Mouse (Mus musculus) heart, adult 9 months (tissue): Measurements from ENCODE around the gene Rfwd3.
"Not testable (repeated sequence)": the region's sequence is repeated elsewhere in the genome, so short reads cannot be mapped to it uniquely, and the experiment has no call there.

ENCODE experiments used
- DNase-seq, 2 experiments: peaks; one replicate each; pipeline ENCODE4 v3.0.0; 2022; ENCODE audit warnings: low spot score in 2 of 2

Gene Rfwd3

DNA sequence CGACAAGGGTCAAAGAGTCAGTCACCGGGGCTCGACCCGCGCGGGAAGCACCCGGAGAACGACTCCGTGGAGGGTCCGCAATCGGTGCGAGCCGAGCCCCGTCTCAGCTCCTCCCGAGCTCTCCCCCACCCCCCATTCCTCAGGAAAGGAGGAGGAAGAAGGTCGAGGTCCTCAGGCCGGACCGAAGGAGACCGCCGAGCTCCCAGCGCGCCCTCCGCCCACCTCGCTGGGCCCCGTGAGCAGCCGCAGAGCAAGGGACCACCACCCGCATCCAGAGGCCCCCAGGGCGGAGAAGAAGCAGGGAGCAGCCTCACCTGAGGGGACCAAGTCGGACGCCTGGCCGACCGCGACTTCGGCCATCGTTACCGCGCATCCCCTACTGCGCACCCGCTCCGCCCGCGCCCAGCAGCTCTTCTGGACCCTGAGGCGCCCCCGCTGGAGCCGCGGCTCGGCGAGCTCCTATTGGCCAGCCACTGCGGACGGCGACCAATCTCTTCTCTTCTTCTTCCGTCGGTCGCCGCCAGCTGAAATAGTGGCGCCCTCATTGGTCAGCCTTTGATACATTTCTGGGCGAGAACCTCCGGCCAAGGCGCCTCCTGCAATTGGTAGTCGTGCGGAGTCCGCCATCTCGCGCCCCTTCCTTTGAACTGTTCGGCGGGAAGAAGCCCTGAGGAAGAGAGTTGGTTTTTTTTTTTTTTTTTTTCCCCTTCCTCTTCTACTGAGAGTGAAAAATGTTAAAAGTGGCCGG is at the start of gene Rfwd3:
Gene Rfwd3 (minus strand): TSS at position 402 of the 748 bp plus-strand sequence.
- peak; percentile 97 for DNase-seq

DNA sequence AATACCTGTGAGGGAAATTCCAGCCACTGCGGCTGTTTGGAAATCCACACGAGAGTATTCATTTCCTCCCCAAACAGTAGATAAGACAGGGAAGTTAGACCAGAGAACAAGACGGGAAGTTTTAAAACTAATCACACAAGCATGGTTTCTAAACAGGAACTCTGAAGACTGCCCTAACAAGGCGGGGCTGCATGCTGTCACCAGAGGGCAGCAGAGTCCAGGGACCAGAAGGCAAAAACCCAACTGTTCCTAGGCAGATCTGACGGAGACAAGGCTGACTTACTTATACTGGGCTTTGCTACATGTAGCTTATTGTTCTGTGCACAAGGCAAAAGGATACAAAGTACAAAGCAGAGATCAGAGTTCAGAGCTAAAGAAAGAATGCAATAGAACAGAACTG is 43.2 kb upstream of the Rfwd3 start:
- peak; percentile 58 to 74 for DNase-seq

DNA sequence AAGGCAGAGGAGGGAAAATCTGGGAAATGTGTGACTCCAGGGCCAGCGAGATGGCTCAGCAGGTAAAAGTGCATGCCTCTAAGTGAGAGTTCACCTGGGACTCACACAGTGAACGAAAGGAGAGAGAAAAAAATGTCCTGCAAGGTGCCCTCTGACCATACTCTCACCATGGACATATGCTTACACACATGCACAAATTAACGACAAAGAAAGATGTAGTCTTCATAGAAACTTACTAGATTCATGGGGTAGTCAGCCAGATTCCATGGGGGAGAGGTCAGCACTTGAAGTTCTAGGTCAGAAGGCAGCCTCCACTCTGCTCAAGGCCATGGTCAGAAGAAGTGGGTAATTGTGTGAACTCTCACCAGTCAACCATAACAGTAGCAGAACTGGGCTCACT is 40.2 kb upstream of the Rfwd3 start:
- no peak for DNase-seq

DNA sequence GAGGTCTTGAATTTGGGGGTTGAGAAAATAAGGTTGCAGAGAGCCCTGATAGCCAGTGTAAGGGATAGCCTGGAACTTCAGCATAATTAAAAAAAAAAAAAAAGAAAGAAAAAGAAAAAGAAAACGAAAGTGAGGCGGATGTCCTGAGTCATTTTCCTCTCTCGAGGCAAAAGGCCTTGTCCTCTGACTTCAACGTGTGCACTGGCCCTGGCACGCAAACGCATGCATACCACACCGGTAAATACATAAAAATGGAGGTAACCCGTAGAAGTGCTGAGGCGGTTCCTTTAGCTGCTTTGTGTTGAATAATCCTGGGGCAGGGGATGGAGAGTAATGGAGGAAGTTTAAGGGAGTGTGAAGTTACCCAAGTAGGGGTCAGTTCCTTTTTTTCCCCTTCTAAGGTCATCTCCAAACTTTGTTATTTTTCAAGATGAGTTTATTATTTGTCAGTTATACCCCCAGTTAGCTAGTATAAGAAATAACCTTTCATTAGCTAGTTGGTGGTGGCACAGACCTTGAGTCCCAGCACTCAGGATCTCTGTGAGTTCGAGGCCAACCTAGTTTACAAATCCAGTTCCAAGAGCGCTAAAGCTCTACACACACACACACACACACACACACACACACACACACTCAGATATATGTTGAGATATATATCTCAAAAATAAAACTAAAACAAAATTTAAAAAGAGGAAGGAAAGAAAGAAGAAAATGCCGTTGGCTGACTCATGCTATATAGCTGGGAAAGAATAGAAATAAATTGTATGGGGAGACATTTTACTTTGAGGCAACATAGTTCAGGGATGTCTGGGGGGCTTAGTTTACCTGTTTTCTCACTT is 38.6 kb upstream of the Rfwd3 start:
- DNase-seq, result no peak

DNA sequence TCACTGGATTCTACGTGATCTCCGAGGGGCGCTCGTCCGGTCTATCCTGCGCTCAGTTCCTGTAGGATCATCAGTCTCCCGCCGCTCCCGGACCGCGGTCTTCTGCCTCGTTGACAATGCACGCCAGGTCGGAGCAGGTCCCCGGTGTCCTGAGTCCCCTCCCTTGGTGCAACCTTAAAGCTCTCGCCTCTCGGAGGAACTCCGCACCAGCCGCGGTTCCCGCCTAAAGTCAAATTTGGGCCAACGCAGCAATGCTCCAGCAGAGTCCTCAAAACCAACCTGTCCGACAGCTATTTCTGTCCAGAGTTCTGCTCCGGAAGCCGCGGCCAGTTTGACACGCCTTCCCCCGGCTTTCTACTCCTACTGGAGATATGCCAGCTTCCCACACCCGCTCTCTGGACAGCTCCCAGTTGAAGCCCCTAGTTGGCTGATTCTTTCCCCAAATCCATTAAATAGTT is 37.9 kb upstream of the Rfwd3 start, which contains the start of gene Mlkl:
Gene Mlkl (minus strand): TSS at position 288 of the 458 bp plus-strand sequence.
- DNase-seq, result peak; percentile 57 to 66

DNA sequence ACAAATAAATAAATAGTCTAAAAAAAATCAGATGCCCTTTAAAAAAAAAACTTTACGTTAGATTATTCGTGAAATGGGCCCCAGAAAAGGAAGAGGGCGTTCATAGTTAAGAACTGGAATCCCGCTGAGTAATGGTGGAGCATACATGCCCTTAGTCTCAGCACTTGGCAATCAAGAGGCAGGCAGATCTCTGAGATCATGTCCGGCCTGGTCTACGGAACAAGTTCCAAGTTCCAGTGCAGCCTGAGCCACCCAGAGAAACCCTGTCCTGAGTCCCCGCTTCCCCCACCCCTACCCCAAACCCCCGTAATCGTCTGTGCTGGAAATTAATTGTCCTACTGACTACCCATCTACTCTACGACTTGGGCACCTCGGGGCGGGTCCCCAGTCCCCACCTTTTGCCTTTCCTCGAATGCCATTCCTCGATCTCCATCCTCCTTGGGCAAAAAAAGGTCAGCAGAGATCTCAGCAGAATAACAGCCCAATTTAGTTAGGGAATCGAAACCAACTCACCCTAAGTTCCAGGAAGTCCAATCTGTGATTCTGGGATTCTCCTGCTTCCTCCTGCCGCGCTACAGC is 37.4 kb upstream of the Rfwd3 start:
- DNase-seq, result peak; percentile 42 to 46

DNA sequence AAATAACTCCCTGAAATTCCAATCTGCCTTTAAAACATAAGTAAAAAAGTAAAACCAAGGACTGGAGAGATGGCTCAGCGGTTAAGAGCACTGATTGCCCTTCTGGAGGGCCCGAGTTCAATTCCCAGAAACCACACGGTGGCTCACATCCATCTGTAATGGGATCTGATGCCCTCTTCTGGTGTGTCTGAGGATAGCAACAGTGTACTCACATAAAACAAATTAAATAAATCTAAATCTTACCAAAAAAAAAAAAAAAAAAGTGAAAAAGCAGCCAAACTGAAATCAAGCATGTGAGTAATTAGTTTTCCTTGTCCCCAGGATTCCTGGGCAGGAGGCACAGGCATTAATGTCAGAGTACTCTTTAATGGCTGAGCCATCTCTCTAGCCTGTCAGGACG is 36.7 kb upstream of the Rfwd3 start:
- no peak for DNase-seq

DNA sequence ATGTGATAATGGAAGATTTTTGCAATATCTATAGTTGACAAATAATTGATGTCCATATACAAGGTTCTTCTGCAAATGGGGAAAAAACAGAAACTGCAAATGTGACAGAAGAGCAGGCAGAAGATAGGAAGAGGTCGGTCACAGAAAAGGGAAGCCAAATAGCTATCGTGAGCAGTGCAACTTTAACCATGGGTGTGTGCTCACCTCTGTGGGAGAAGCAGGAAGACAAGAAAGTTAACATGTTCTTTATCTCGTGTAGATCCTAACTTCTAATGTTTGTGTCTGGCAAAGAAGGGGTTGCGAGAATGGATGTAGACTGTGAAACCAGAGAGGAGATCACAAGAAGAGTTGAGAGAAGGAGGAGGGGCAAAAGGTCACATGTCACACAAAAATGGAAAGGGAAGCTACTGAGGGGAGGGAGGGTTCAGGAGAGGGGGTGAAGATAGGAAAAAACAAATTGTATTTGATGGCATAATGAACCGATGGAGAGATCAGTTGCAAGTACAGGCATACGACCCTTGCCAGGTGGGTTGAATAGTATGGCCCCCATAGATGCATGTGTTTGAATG is 25.3 kb upstream of the Rfwd3 start:
- DNase-seq, result no peak

DNA sequence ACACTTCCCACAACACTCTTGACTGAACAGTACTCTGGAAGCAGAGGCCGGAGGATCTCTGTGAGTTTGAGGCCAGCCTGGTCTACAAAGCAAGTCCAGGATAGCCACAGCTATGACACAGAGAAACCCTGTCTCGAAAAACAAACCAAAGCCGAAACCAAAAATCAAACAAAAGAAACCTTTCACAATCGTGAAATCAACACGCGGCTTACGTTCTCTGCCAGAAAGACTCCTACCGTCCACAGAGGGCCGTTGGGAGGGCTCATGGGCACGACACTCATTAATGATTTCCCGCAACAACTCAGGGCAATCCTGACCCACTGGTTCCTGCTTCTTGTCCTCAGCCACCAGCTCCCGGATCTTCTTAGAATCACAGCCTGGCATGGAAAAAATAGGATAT is 14.7 kb upstream of the Rfwd3 start:
- no peak for DNase-seq

DNA sequence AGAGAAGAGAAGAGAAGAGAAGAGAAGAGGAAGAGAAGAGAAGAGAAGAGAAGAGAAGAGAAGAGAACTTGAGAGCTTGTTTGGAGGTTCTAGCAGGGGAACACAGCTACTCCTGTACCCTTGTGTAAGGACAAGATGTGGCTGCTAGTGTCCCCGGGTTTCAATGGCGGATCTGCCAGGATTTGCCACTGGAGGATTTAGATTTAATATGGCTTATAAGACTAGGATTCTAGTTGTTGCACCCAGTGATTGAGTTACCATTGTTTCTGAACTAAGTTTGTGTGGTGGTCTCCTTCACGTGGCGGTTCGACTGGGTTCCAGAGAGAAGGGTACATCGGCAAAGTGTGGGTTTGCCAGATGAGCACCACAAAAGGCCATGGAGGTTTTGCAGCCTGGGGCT is 13.9 kb upstream of the Rfwd3 start:
- not testable (repeated sequence) for DNase-seq

DNA sequence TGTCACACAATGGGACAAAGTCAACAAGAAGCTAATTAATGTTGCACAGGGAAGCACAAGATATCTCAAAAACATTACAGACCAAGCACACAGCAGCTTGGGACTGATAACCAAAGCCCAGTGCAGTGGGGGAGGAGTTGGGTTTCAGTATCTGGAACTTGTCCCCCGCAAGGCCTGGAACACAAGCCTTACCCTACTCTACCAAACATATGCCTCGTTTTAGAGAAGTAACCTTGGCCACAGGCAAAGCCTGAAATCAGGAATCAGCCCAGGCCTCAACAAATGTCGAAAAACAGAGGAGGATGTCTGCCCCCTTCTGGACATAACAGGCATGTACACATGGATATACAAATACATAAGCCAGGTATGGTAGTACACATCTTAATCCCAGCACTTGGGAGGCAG is 12.7 kb upstream of the Rfwd3 start:
- DNase-seq, result no peak

DNA sequence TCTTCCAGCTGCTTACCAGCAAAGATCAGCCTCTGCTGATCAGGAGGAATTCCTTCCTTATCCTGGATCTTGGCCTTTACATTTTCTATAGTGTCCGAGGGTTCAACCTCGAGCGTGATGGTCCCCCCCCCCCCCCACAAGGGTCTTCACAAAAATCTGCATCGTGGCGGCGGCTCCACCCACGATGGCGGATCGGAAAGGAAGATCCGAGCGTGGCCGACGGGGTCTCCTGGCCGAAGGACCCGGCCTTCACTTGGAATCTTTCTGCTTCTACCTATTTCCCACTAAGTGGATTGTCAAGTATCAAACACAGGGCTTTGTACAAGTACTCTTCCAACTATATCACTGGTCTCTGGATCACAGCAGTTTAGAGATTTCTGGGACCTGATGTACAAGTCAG is 10.0 kb upstream of the Rfwd3 start:
- not testable (repeated sequence) for DNase-seq

DNA sequence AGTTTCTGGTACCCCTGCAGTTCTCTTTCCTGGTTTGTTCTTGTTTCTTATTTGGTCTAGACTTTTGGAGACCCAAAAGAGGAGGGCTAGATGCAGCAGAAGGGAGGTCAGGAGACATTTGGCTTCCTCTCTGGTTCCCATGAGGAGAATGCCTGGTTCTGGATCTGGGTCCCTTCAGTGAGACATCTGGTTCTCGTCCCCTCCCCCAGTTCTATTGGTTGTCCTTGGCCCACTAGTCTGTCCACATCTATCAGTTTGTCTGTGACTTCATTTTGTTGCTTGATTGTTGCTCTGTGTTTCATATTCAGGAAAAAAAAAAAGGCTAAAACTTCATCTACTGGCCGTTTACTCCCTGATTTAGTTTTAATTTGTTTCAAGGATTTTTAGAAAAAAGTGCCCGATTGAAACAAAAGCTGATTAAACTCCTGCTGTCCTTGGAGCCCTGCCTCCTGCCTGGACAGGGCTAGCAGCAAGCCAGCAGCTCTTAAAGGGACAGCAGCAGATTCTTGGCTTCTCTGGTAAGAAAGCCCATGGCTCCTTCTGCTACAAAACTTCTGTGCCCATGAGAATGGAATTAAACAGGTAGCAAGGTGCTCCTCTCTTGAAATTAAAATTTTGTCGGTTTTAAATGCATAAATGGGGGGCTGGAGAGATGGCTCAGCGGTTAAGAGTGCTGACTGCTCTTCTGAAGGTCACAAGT is 5.2 kb upstream of the Rfwd3 start:
- peak; percentile 25 to 27 for DNase-seq

DNA sequence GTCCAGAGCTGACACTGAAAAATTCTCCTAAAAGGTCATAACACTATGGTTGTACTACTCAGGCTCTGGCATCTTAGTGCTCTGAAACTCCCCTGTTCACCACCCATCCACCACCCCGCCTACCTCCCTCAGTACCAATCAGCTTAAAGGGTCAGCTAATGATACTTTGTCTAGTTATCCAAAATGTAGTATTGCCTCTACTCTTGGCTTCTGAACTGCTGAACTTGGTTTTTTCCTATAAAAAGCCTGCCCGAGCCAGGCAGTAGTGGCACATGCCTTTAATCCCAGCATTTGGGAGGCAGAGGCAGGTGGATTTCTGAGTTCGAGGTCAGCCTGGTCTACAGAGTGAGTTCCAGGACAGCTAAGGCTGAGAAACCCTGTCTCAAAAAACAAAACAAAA is 4.3 kb upstream of the Rfwd3 start:
- no peak for DNase-seq

DNA sequence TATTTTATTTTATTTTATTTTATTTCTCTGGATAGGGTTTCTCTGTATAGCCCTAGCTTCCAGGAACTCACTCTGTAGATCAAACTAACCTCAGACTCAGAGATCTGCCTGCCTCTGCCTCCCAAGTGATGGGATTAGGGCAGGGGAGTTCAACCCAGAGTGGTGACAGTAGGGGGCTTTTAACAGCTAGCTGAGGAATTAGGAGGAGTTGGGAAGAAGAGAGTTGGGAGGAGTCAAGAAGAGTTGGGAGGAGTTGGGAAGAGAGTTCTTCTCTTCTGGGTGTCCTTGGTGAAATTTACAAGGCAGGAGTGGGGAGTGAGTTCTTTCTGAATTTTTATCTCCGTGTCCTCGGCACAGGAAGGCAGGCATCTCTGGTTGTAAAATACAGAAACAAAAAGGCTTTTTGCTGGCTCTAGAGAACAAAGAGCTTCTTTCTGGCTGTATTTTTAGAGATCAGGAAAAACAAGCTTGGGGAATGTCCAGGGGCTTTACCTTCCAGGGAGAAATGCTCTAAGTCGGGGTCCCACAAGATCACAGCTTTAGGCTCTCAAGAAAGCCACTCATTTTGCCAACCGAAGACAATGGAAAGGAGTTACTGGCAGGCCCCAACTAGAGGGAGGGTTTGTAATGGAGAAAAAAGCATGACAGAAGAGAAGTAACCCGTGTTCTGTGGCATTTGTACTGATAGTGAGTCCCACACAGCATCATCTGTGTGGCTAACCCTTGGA is 3.2 kb upstream of the Rfwd3 start:
- DNase-seq, result not testable (repeated sequence)

DNA sequence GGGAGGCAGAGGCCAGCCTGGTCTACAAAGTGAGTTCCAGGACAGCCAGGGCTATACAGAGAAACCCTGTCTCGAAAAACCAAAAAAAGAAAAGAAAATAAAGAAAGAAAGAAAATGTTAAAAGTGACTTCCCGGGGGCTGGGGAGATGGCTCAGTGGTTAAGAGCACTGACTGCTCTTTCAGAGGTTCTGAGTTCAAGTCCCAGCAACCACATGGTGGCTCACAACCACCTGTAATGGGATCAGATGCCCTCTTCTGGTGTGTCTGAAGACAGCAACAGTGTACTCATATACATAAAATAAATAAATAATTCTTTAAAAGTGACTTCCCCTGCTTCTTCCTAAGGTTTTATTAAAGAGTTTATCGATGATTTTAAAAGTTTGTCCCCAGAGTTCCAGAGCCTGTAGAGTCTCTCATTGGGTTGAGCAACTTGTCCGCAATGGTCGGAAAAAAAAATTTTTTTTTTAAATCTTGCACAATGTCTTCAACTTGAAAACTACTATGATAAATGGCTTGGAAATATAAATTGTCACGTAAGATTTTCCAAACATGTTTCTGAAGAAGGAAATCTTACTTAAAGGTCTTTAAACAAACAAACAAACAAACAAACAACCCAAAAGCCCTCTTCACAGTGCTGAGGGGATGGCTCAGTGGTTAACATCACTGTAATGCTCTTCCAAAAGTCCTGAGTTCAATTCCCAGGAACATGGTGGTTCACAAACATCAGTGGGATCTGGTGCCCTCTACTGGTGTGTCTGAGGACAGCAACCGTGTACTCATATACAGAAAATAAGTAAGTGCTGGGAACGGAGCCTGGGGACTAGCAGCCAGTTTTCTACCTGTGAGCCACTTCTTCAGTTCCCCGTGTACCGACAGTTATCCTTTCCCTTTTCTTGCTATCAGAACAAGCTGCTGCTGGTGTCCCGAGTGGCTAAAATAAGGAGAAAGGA is 850 bp upstream of the Rfwd3 start:
- DNase-seq, result no peak

DNA sequence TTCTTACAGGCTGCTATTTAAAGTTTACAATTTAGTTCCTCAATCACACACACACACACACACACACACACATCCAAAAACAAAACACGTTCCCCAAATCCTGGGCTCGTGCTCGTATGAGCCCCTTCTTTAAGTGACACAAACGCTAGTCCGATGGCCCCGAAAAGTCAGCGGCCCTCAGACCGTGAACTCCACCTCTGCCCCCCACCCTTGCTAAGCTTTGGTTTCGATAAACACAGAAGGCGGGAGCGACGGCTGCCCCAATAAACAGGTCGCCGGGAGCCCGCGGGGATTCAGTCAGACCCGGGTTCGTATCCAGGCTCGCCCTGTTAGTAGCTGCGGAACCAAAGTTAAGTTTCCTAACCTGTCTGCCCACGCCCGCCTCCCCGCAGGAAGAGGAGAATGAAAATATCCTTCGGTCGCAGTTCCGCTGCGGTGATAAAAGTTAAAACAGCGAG is 630 bp downstream of the Rfwd3 start:
- peak; percentile 22 to 44 for DNase-seq

DNA sequence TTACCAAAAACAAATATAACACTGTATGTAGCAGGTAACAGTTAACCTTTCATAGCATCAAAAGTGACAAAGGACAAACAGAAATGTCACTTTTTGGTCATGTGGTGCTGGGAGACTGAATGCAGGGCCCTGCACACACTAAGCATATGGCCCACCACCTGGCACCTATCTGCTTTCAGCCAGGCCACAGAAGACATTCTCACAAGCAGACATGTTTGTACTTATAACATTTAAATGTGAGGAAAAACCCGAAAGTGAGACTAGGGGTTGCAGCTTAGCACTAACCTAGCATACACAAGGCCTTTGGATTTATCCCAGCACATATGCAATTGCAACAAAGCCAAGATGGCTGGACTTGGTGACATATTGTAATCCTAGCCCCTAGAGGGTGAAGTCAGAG is 2.0 kb downstream of the Rfwd3 start:
- no peak for DNase-seq

DNA sequence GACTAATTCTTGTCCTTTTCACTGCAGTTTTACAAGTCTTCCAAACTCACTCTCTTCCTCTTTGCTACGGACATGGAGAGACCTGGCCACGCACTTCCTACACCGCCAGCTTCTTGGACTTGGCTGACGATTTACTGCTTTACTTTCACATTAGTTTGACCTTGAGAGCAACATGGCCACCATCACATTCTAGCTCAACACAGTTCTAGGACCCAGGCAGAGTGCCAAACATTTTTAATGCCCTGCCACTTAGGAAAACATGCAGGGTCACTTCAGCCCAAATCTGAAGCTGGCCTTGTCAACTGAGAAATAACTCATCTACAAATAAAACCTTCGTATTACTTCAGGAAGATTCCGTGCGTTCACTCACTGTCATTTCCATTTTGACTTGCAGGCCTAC is 8.3 kb downstream of the Rfwd3 start:
- peak; percentile 20 to 61 for DNase-seq

DNA sequence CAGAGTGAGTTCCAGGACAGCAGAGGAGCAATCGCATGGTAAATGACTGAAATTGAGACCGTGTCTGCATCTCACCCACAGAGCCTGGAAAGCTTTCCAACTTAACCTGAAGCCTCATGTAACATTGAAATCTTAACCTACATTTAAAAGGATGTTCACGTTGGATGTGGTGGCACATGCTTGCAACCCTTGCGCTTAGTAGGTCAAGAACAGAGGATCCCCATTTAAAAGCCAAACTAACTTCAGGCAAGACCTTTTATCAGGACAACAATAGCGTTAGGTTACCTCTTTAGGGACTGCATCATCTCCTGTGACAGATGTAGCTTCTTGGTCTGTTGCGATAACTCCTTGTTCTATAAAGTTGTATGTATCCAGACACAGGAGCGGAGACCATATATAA is 9.4 kb downstream of the Rfwd3 start:
- no peak for DNase-seq
